ENCODE assay signal across 29 mouse cellular contexts in the genomic region with DNA sequence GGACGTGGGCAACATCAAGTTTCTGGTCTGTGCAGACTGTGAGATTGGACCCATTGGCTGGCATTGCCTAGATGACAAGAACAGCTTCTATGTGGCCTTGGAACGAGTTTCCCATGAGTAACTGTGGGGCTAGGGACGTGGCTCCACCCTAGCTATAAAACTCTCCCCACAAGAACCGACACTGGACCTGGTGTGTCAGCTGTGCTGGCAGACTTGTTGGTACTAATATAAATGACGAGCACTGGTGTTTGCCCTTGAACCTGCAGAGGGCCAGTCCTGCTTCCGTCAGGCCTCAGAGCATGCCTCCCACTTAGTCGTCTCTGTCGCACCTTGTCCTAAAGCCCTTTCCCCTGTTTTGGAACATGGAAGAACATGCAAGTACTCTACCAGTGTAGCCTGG. TPM values are rescaled to one million over a fixed set of nuclear protein-coding genes. Genes with fewer than 3 reads are reported as not detected.
"Had no signal": no experiment of that assay in that cellular context is flagged by ENCODE, and none has a peak within 500 bp of the region (broad histone marks: within the 10 kb centered on the region; RNA-seq: fewer than 3 reads in every experiment).

No protein-coding gene starts in this region.

- DNase-seq: kidney, adult 2 months; kidney, postnatal 25 days; layer of hippocampus, postnatal 36 days; liver, postnatal 0 days; lung, embryonic 14.5 days; thymus, postnatal 25 days had no signal

- H3K4me3 ChIP-seq: left cerebral cortex, adult 2 months; limb, embryonic 12.5 days; limb, embryonic 15.5 days; midbrain, embryonic 13.5 days; myocyte; neural tube, embryonic 13.5 days had no signal

- H3K4me1 ChIP-seq: limb, embryonic 12.5 days; limb, embryonic 15.5 days; midbrain, embryonic 13.5 days; neural tube, embryonic 13.5 days had no signal

- ATAC-seq: liver, postnatal 0 days; lung, postnatal 0 days; midbrain, embryonic 13.5 days; midbrain, embryonic 16.5 days had no signal

- H3K9ac ChIP-seq: limb, embryonic 12.5 days; limb, embryonic 15.5 days; liver, embryonic 14.5 days; liver, postnatal 0 days; lung, embryonic 14.5 days; midbrain, embryonic 13.5 days; neural tube, embryonic 13.5 days had no signal

- H3K27ac ChIP-seq: kidney, postnatal 0 days; left cerebral cortex, adult 2 months; limb, embryonic 12.5 days; limb, embryonic 15.5 days; liver, embryonic 14.5 days; macrophage; midbrain, embryonic 13.5 days; neural tube, embryonic 13.5 days had no signal

- H3K4me2 ChIP-seq: limb, embryonic 12.5 days; limb, embryonic 15.5 days; liver, embryonic 11.5 days; lung, embryonic 14.5 days; midbrain, embryonic 13.5 days; neural tube, embryonic 13.5 days had no signal

- H3K27me3 ChIP-seq: limb, embryonic 12.5 days; limb, embryonic 15.5 days; neural tube, embryonic 13.5 days had no signal

- H3K9me3 ChIP-seq: limb, embryonic 12.5 days; limb, embryonic 15.5 days; midbrain, embryonic 13.5 days; neural tube, embryonic 13.5 days had no signal

RNA-seq across cellular contexts. Expression of gene Mgat4e, which starts 43.3 kb away (rescaled TPM):
- total RNA-seq: layer of hippocampus, adult 8-10 months; layer of hippocampus, postnatal 10 days; layer of hippocampus, postnatal 36 days; left cerebral cortex, adult 2 months; left cerebral cortex, postnatal 36 days; megakaryocyte, adult 5-6 weeks; monocyte, adult 5-6 weeks had no signal
- polyA plus RNA-seq: kidney, embryonic 14.5 days; kidney, postnatal 0 days; large intestine, adult 2 months; limb, embryonic 12.5 days; limb, embryonic 15.5 days; liver, embryonic 11.5 days; liver, embryonic 14.5 days; liver, postnatal 0 days; lung, embryonic 14.5 days; lung, postnatal 0 days; macrophage; midbrain, embryonic 13.5 days; midbrain, embryonic 16.5 days; myocyte; neural tube, embryonic 13.5 days; small intestine, adult 2 months; spleen, adult 2 months; stomach, embryonic 16.5 days; thymus, postnatal 0 days had no signal
